Mouse (Mus musculus) neural tube, embryonic 13.5 days (tissue): ENCODE data around the gene Tbc1d22a. TPM values are rescaled to one million over a fixed set of nuclear protein-coding genes. Genes with fewer than 3 reads are reported as not detected.

Source experiments
- ATAC-seq: fragments of 200-750 bp; cut with Nextera tagmentation; 2 replicates; pipeline ENCODE4 v1.8.0; 2017; ENCODE audit warnings: low read depth, mild to moderate bottlenecking, moderate TSS enrichment, moderate library complexity
- H3K27ac ChIP-seq: fragments of 300-500 bp; sonication (generic); replicated peaks from 2 replicates; pipeline ENCODE4 v1.5.1; 2015; ENCODE audit warnings: moderate library complexity, mild to moderate bottlenecking, inconsistent platforms
- H3K27me3 ChIP-seq: fragments of 300-500 bp; sonication (generic); 2 replicates; pipeline ENCODE4 v1.6.1; 2015; ENCODE audit warnings: mild to moderate bottlenecking, inconsistent platforms
- H3K36me3 ChIP-seq: fragments of 300-500 bp; sonication (generic); 2 replicates; pipeline ENCODE4 v1.6.1; 2015; ENCODE audit warnings: mild to moderate bottlenecking, inconsistent platforms
- H3K4me1 ChIP-seq: fragments of 300-500 bp; sonication (generic); replicated peaks from 2 replicates; pipeline ENCODE4 v1.6.1; 2015; ENCODE audit warnings: inconsistent platforms
- H3K4me2 ChIP-seq: fragments of 300-500 bp; sonication (generic); 2 replicates; pipeline ENCODE4 v1.6.1; 2015; ENCODE audit warnings: inconsistent platforms, mild to moderate bottlenecking, moderate library complexity
- H3K4me3 ChIP-seq: fragments of 300-500 bp; sonication (generic); 2 replicates; pipeline ENCODE4 v1.5.1; 2015; ENCODE audit warnings: mild to moderate bottlenecking, inconsistent platforms
- H3K9ac ChIP-seq: fragments of 300-500 bp; sonication (generic); 2 replicates; pipeline ENCODE4 v1.6.1; 2015; ENCODE audit warnings: moderate library complexity, mild to moderate bottlenecking, inconsistent platforms
- H3K9me3 ChIP-seq: fragments of 300-500 bp; sonication (generic); 2 replicates; pipeline ENCODE4 v1.6.1; 2016; ENCODE audit warnings: inconsistent platforms
- WGBS: fragments of 180-500 bp; shearing (Covaris S2); methylation state at CpG from one replicate; pipeline ENCODE4 v1.1.7; 2015; 5-methylcytosine and 5-hydroxymethylcytosine counted together
- polyA plus RNA-seq: library from polyadenylated mRNA; unstranded; fragments of >200 nt; fragmentation: Nextera tagmentation; extraction: Ambion mirVana; gene quantifications from 2 replicates; pipeline ENCODE4 v1.2.1, GENCODE M21; 2015

Gene Tbc1d22a
- polyA plus RNA-seq, 1 experiment from 2014 or later = 12.4 TPM

DNA sequence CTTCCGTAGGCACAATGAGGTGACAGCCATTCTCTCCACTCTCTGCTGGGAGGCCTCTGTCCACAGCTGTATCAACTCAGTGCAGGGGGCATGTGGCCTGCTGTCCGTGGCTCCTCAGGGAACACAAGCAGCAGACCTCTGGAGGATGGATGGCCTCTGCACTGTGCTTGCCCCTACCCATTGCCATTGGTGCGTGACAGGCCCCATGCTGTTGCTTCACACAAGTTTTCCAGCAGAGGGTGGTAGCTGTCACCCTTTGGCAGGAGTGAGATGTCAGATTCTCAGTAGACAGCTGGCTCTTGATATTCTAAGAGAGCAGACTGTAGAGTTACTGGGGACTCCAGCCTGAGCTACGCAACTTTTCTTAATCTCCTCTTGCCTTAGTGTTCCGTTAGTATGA lies 195.1 kb downstream of the Tbc1d22a start:
- Histone ChIP-seq H3K27ac (no peak overlapping the region), H3K36me3 (no peaks in the 10 kb centered on the region), H3K9ac (no peak overlapping the region), H3K27me3 (peaks cover 18% of the 10 kb centered on the region; the same call in 1 of the 2 replicates), H3K4me1 (0 out of 2 replicates have a peak, but pooled peaks cover 4% of the 10 kb centered on the region), H3K9me3 (no peaks in the 10 kb centered on the region), H3K4me2 (no peak overlapping the region), H3K4me3 (no peak overlapping the region)
- 64% methylated on average over 5 of the region's 5 CpGs for WGBS
- no peak for ATAC-seq

DNA sequence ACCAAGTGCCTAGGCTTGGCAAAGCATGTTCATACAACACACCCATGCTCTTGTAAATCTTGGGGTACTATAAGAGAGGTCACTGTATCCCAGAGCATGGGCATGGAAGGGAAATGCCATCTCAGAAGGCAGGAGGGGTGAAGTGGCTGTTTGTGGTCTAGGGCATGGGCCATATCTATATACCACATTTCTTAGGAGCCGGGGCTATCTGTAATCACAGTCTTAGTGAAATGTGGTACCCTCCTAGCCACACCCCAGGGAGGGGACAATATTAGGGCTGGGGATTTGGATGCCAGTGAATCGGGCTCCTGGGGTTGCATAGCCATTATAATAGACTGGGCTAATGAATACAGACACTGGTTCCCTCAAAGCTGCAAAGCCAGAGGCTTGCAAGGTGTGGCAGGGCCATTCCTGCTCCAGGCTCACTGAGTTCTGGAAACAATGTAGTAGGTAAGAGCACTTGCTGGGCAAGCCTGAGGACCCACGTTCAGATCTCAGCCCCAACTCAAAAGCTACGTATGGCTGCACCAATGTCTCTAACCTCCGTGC lies 197.3 kb downstream of the Tbc1d22a start:
- 85% methylated on average over 5 of the region's 5 CpGs for WGBS
- Histone ChIP-seq H3K4me3 (no peak overlapping the region), H3K27me3 (peaks cover 22% of the 10 kb centered on the region; the same call in 1 of the 2 replicates), H3K9me3 (no peaks in the 10 kb centered on the region), H3K4me1 (peaks cover 23% of the 10 kb centered on the region), H3K9ac (no peak overlapping the region), H3K4me2 (no peak overlapping the region), H3K36me3 (no peaks in the 10 kb centered on the region), H3K27ac (no peak overlapping the region)
- no peak for ATAC-seq

GRCm38 (mm10) chr15:86415951-86416350 lies 201.7 kb downstream of the Tbc1d22a start:
- Histone ChIP-seq H3K27me3 (peaks cover 22% of the 10 kb centered on the region; the same call in 1 of the 2 replicates), H3K36me3 (no peaks in the 10 kb centered on the region), H3K9ac (no peak overlapping the region), H3K4me3 (no peak overlapping the region), H3K9me3 (no peaks in the 10 kb centered on the region), H3K4me1 (peaks cover 62% of the 10 kb centered on the region), H3K4me2 (no peak overlapping the region), H3K27ac (peak overlapping the region; percentile 69)
- no peak for ATAC-seq
- 19% methylated on average over 6 of the region's 6 CpGs for WGBS

DNA sequence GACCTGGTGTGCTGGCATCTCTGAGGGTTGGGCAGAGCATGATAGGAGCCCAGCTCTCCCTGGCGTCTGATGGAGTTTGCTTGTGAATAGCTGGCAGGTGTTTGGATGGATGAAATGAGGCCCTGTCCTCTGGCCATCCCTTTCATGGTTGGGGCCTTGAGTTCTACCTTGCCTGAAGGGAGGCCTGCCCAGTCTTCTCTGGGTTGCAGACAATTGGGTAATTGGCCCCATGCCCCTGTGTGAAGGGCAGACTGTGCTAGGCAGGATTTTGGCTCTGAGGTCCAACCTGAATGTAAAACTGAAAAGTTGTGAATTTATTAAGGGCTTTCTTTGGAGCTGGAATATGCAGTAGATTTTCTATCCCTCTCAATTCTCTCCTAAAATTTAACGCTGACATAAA lies 204.2 kb downstream of the Tbc1d22a start:
- no peak overlapping the region for H3K9ac ChIP-seq
- 0 out of 2 replicates have a peak overlapping the region, but pooled peaks have one; percentile 28 for H3K27ac ChIP-seq
- ATAC-seq = no peak
- no peak overlapping the region for H3K4me2 ChIP-seq
- H3K4me3 ChIP-seq = no peak overlapping the region
- peaks cover 59% of the 10 kb centered on the region for H3K4me1 ChIP-seq
- no peaks in the 10 kb centered on the region for H3K9me3 ChIP-seq
- 77% methylated on average over 2 of the region's 2 CpGs for WGBS
- H3K27me3 ChIP-seq = peaks cover 8% of the 10 kb centered on the region; the same call in 1 of the 2 replicates
- no peaks in the 10 kb centered on the region for H3K36me3 ChIP-seq

DNA sequence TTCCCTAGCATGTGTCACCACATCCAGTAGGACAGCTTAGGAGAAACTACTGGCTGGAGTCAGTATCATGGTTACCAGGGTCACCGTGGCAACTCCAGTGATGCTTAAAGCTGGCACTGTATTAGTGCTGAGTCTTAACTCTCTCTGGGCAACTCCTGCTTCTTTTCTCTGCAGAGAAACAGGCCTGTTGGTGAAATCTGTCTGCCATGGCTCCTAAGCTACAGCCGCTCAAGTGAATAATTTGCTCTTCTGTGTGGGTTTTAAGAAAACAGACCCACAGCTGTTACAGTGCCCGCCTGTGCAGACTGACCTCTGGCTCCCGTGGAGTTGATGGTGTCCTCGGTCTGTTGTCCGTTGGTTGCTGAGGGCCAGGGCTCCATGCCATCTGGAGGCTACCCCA lies 205.4 kb downstream of the Tbc1d22a start:
- Histone ChIP-seq H3K4me3 (no peak overlapping the region), H3K27ac (no peak overlapping the region), H3K4me1 (peaks cover 56% of the 10 kb centered on the region), H3K4me2 (no peak overlapping the region), H3K9me3 (no peaks in the 10 kb centered on the region), H3K9ac (no peak overlapping the region), H3K27me3 (peaks cover 4% of the 10 kb centered on the region; the same call in 1 of the 2 replicates), H3K36me3 (no peaks in the 10 kb centered on the region)
- peak; percentile 78 for ATAC-seq
- 25% methylated on average over 6 of the region's 6 CpGs for WGBS

- 60% methylated on average over 1 of the region's 1 CpGs for WGBS
- no peaks in the 10 kb centered on the region for H3K9me3 ChIP-seq
- no peaks in the 10 kb centered on the region for H3K36me3 ChIP-seq
- H3K27ac ChIP-seq = no peak overlapping the region
- no peaks in the 10 kb centered on the region; the same call in 1 of the 2 replicates for H3K27me3 ChIP-seq
- H3K4me2 ChIP-seq = no peak overlapping the region
- no peak for ATAC-seq
- H3K9ac ChIP-seq = 0 out of 2 replicates have a peak overlapping the region, but pooled peaks have one; percentile 5
- H3K4me1 ChIP-seq = peaks cover 27% of the 10 kb centered on the region
- no peak overlapping the region for H3K4me3 ChIP-seq
Observed at GRCm38 (mm10) chr15:86422858-86423257, 208.6 kb downstream of the Tbc1d22a start.

- 59% methylated on average over 2 of the region's 2 CpGs for WGBS
- Histone ChIP-seq H3K9me3 (no peaks in the 10 kb centered on the region), H3K27ac (no peak overlapping the region), H3K27me3 (no peaks in the 10 kb centered on the region; the same call in 1 of the 2 replicates), H3K4me2 (no peak overlapping the region), H3K4me1 (peaks cover 23% of the 10 kb centered on the region), H3K9ac (no peak overlapping the region), H3K4me3 (no peak overlapping the region), H3K36me3 (no peaks in the 10 kb centered on the region)
- ATAC-seq = no peak
Observed at GRCm38 (mm10) chr15:86423884-86424283, 209.6 kb downstream of the Tbc1d22a start.

- Histone ChIP-seq H3K36me3 (no peaks in the 10 kb centered on the region), H3K9ac (no peak overlapping the region), H3K4me1 (peaks cover 12% of the 10 kb centered on the region), H3K4me2 (no peak overlapping the region), H3K9me3 (no peaks in the 10 kb centered on the region), H3K27ac (no peak overlapping the region), H3K4me3 (no peak overlapping the region), H3K27me3 (no peaks in the 10 kb centered on the region; the same call in 1 of the 2 replicates)
- ATAC-seq = no peak
- 78% methylated on average over 8 of the region's 8 CpGs for WGBS
Observed at GRCm38 (mm10) chr15:86424971-86425370, 210.7 kb downstream of the Tbc1d22a start.

- H3K27ac ChIP-seq = no peak overlapping the region
- 0 out of 2 replicates have a peak, but pooled peaks cover 7% of the 10 kb centered on the region for H3K4me1 ChIP-seq
- H3K4me2 ChIP-seq = no peak overlapping the region
- no peaks in the 10 kb centered on the region for H3K9me3 ChIP-seq
- WGBS = 77% methylated on average over 5 of the region's 5 CpGs
- no peak overlapping the region for H3K4me3 ChIP-seq
- no peaks in the 10 kb centered on the region; the same call in 1 of the 2 replicates for H3K27me3 ChIP-seq
- H3K9ac ChIP-seq = no peak overlapping the region
- H3K36me3 ChIP-seq = no peaks in the 10 kb centered on the region
- no peak for ATAC-seq
Observed at GRCm38 (mm10) chr15:86426364-86427000, 212.2 kb downstream of the Tbc1d22a start.

DNA sequence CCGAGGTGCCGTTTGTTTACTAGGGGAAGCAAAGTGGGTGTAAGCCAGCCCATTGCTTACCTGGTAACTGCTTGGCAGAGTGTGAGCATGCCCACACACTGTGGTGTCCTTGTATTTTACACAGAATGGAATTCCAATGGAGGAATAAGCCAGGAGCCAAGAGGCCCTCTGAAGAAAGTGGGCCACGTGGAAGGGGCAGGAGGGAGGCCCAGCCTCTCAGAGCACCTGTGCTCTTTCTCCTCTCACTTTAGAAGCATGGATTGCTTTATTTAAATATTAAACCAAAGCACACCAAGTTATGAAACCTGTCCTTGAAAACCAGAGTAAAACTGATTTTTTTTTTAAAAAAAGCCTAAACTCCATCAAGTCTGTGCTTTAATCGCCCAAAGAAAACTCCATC lies 213.2 kb downstream of the Tbc1d22a start:
- Histone ChIP-seq H3K9me3 (no peaks in the 10 kb centered on the region), H3K36me3 (no peaks in the 10 kb centered on the region), H3K4me2 (no peak overlapping the region), H3K4me3 (no peak overlapping the region), H3K27me3 (no peaks in the 10 kb centered on the region), H3K27ac (no peak overlapping the region), H3K4me1 (peaks cover 17% of the 10 kb centered on the region; the same call in 1 of the 2 replicates), H3K9ac (no peak overlapping the region)
- WGBS = 85% methylated on average over 4 of the region's 4 CpGs
- no peak for ATAC-seq

DNA sequence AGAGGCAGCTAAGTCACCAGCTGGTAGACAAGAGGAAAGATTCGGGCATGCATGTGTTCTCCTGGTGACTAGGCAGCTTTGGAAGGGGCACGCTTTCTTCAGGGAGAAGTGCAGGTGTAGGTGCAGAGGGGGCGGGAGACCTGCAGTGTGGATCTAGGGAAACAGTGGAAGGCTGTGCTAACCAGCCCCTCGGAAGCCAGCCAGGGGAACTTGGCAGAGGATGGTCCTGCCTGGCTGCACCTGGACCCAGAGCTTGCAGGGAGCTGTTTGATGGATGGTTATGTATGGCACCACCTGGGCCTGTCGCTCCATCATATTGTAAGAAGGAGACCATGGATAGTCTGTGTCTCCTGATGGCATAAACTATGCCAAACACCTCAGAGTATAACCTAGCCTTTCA lies 214.2 kb downstream of the Tbc1d22a start:
- H3K27me3 ChIP-seq = no peaks in the 10 kb centered on the region
- H3K4me3 ChIP-seq = no peak overlapping the region
- no peak for ATAC-seq
- no peaks in the 10 kb centered on the region for H3K9me3 ChIP-seq
- no peak overlapping the region for H3K9ac ChIP-seq
- no peak overlapping the region for H3K4me2 ChIP-seq
- 74% methylated on average over 5 of the region's 5 CpGs for WGBS
- H3K4me1 ChIP-seq = peaks cover 28% of the 10 kb centered on the region; the same call in 1 of the 2 replicates
- no peaks in the 10 kb centered on the region for H3K36me3 ChIP-seq
- H3K27ac ChIP-seq = no peak overlapping the region

GRCm38 (mm10) chr15:86429766-86430335 lies 215.6 kb downstream of the Tbc1d22a start:
- Histone ChIP-seq H3K9ac (no peak overlapping the region), H3K4me2 (no peak overlapping the region), H3K4me1 (peaks cover 34% of the 10 kb centered on the region), H3K4me3 (no peak overlapping the region), H3K36me3 (no peaks in the 10 kb centered on the region), H3K27ac (no peak overlapping the region), H3K9me3 (no peaks in the 10 kb centered on the region), H3K27me3 (no peaks in the 10 kb centered on the region)
- no peak for ATAC-seq
- 61% methylated on average over 8 of the region's 8 CpGs for WGBS
